Mouse (Mus musculus) liver, postnatal 0 days (tissue): ENCODE measurements at regions not wholly inside any gene's neighbourhood (a gene's known extent, or its start where the extent isn't known, plus 50 kb on each side); places are given as distances from the start of the nearest gene placed in this dataset.

Source experiments
- CTCF ChIP-seq: sonication (generic); IDR thresholded peaks from 2 replicates; pipeline ENCODE4 v1.5.1; 2016; ENCODE audit warnings: antibody characterized with exemption, low read depth
- EP300 ChIP-seq: IDR thresholded peaks from 2 replicates; pipeline ENCODE4 v1.6.1; 2016; ENCODE audit warnings: antibody characterized with exemption, low read depth, mild to moderate bottlenecking

GRCm38 (mm10) chr4:4247669-4248068 is 170.3 kb upstream of the Sdr16c6 start:
- no peak for TF ChIP-seq CTCF
- no peak for TF ChIP-seq EP300
